Mouse (Mus musculus) MEL (cell line): ENCODE data around the gene Zmiz1. TPM values are rescaled to one million over a fixed set of nuclear protein-coding genes. Genes with fewer than 3 reads are reported as not detected.

Experiments
- DNase-seq: peaks from one replicate; pipeline ENCODE4 v3.0.0; 2011; ENCODE audit warnings: low read depth, low spot score
- H3K27ac ChIP-seq: 2 replicates; pipeline ENCODE4 v1.5.1; 2012; ENCODE audit warnings: low read depth, mild to moderate bottlenecking, control low read depth, low read length, moderate library complexity; ENCODE audit not compliant: control insufficient read depth
- H3K27me3 ChIP-seq, 2 experiments: fragments of 150-350 bp in 1 of 2; sonication (generic) in 1 of 2; 2 replicates each; pipeline ENCODE4 v1.6.1; 2012; ENCODE audit warnings: low read length in 2 of 2, mild to moderate bottlenecking in 2 of 2, improper control_type of control experiment in 1 of 2, moderate library complexity in 1 of 2; ENCODE audit not compliant: insufficient read depth in 2 of 2, control insufficient read depth in 1 of 2
- H3K36me3 ChIP-seq, 2 experiments: 2 replicates each; pipeline ENCODE4 v1.6.1; 2012 to 2014; ENCODE audit warnings: low read length in 2 of 2, improper control_type of control experiment in 1 of 2, inconsistent platforms in 1 of 2, mild to moderate bottlenecking in 1 of 2; ENCODE audit not compliant: insufficient read depth in 2 of 2, control insufficient read depth in 1 of 2
- H3K4me1 ChIP-seq, 2 experiments: fragments of 150-350 bp in 1 of 2; sonication (generic) in 1 of 2; 2 replicates each; pipeline ENCODE4 v1.6.1; 2012; ENCODE audit warnings: low read length in 2 of 2, improper control_type of control experiment in 1 of 2, mild to moderate bottlenecking in 1 of 2; ENCODE audit not compliant: insufficient read depth in 2 of 2, control insufficient read depth in 1 of 2
- H3K4me3 ChIP-seq, 2 experiments: fragments of 150-350 bp in 1 of 2; sonication (generic) in 1 of 2; 2 replicates each; pipeline ENCODE4 v1.5.1; 2012; ENCODE audit warnings: low read depth in 2 of 2, low read length in 2 of 2, mild to moderate bottlenecking in 2 of 2, moderate library complexity in 2 of 2, control low read depth in 1 of 2, improper control_type of control experiment in 1 of 2; ENCODE audit not compliant: control insufficient read depth in 1 of 2, insufficient read depth in 1 of 2
- H3K79me2 ChIP-seq: 2 replicates; pipeline ENCODE4 v1.6.1; 2012; ENCODE audit warnings: mild to moderate bottlenecking, low read length, moderate library complexity; ENCODE audit not compliant: control insufficient read depth, poor library complexity, insufficient read depth
- H3K9ac ChIP-seq: 2 replicates; pipeline ENCODE4 v1.6.1; 2012; ENCODE audit warnings: low read depth, mild to moderate bottlenecking, control low read depth, low read length, moderate library complexity; ENCODE audit not compliant: control insufficient read depth, poor library complexity, severe bottlenecking
- H3K9me3 ChIP-seq: fragments of 150-350 bp; sonication (generic); replicated peaks from 2 replicates; pipeline ENCODE4 v1.6.1; 2012; ENCODE audit warnings: mild to moderate bottlenecking, low read length, improper control_type of control experiment, moderate library complexity; ENCODE audit not compliant: insufficient read depth
- BHLHE40 ChIP-seq: IDR thresholded peaks from 2 replicates; pipeline ENCODE4 v1.6.1; 2012; ENCODE audit warnings: low read depth, mild to moderate bottlenecking, inconsistent platforms, low read length, improper control_type of control experiment, borderline replicate concordance
- CHD2 ChIP-seq: IDR thresholded peaks from 2 replicates; pipeline ENCODE4 v1.6.1; 2011; ENCODE audit warnings: low read length, improper control_type of control experiment
- CTCF ChIP-seq, 3 experiments: IDR thresholded peaks in 2 of 3; conservative IDR thresholded peaks in 1 of 3; 2 replicates each; pipeline ENCODE4 v1.5.1; 2011 to 2012; ENCODE audit warnings: low read length in 3 of 3, low read depth in 2 of 3, mild to moderate bottlenecking in 2 of 3, improper control_type of control experiment in 1 of 3, inconsistent platforms in 1 of 3, mixed read lengths in 1 of 3, moderate library complexity in 1 of 3; ENCODE audit not compliant: control insufficient read depth in 1 of 3, insufficient read depth in 1 of 3, poor library complexity in 1 of 3, severe bottlenecking in 1 of 3
- ETS1 ChIP-seq: IDR thresholded peaks from 2 replicates; pipeline ENCODE4 v1.6.1; 2012; ENCODE audit warnings: low read depth, mild to moderate bottlenecking, inconsistent platforms, low read length, improper control_type of control experiment, moderate library complexity
- GABPA ChIP-seq: IDR thresholded peaks from 2 replicates; pipeline ENCODE4 v1.6.1; 2012; ENCODE audit warnings: low read depth, mild to moderate bottlenecking, inconsistent platforms, low read length, improper control_type of control experiment, moderate library complexity
- GATA1 ChIP-seq: IDR thresholded peaks from 2 replicates; pipeline ENCODE4 v1.6.1; 2011; ENCODE audit warnings: low read depth, low read length, improper control_type of control experiment
- HCFC1 ChIP-seq: IDR thresholded peaks from 2 replicates; pipeline ENCODE4 v1.6.1; 2012; ENCODE audit warnings: low read depth, mild to moderate bottlenecking, inconsistent platforms, low read length, improper control_type of control experiment, moderate library complexity
- MAFK ChIP-seq: IDR thresholded peaks from 2 replicates; pipeline ENCODE4 v1.6.1; 2011; ENCODE audit warnings: low read depth, mild to moderate bottlenecking, low read length, improper control_type of control experiment, borderline replicate concordance
- MAX ChIP-seq: IDR thresholded peaks from 2 replicates; pipeline ENCODE4 v1.6.1; 2011; ENCODE audit warnings: low read length, improper control_type of control experiment
- MAZ ChIP-seq: IDR thresholded peaks from 2 replicates; pipeline ENCODE4 v1.6.1; 2012; ENCODE audit warnings: low read depth, mild to moderate bottlenecking, inconsistent platforms, low read length, improper control_type of control experiment
- MEF2A ChIP-seq: IDR thresholded peaks from 2 replicates; pipeline ENCODE4 v1.6.1; 2014; ENCODE audit warnings: low read depth, mild to moderate bottlenecking, inconsistent platforms, low read length, improper control_type of control experiment; ENCODE audit not compliant: poor library complexity, insufficient replicate concordance, severe bottlenecking; ENCODE audit errors: extremely low read depth
- MXI1 ChIP-seq: IDR thresholded peaks from 2 replicates; pipeline ENCODE4 v1.6.1; 2011; ENCODE audit warnings: mild to moderate bottlenecking, low read depth, low read length, improper control_type of control experiment
- NRF1 ChIP-seq: IDR thresholded peaks from 2 replicates; pipeline ENCODE4 v1.6.1; 2014; ENCODE audit warnings: low read depth, mild to moderate bottlenecking, inconsistent platforms, low read length, improper control_type of control experiment, moderate library complexity; ENCODE audit not compliant: poor library complexity, insufficient read depth, severe bottlenecking
- POLR2AphosphoS2 ChIP-seq: IDR thresholded peaks from 2 replicates; pipeline ENCODE4 v1.6.1; 2011; ENCODE audit warnings: low read length, improper control_type of control experiment
- RAD21 ChIP-seq: IDR thresholded peaks from 2 replicates; pipeline ENCODE4 v1.6.1; 2011; ENCODE audit warnings: mild to moderate bottlenecking, low read depth, low read length, improper control_type of control experiment
- RCOR1 ChIP-seq: IDR thresholded peaks from 2 replicates; pipeline ENCODE4 v1.6.1; 2012; ENCODE audit warnings: low read depth, mild to moderate bottlenecking, inconsistent platforms, low read length, improper control_type of control experiment
- SMC3 ChIP-seq: IDR thresholded peaks from 2 replicates; pipeline ENCODE4 v1.6.1; 2011; ENCODE audit warnings: low read depth, low read length, improper control_type of control experiment
- TBP ChIP-seq: IDR thresholded peaks from 2 replicates; pipeline ENCODE4 v1.8.0; 2011; ENCODE audit warnings: low read depth, low read length, improper control_type of control experiment
- TCF12 ChIP-seq: IDR thresholded peaks from 2 replicates; pipeline ENCODE4 v1.6.1; 2014; ENCODE audit warnings: low read depth, mild to moderate bottlenecking, inconsistent platforms, low read length, improper control_type of control experiment, moderate library complexity
- USF2 ChIP-seq, 2 experiments: IDR thresholded peaks; 2 replicates each; pipeline ENCODE4 v1.6.1; 2011 to 2012; ENCODE audit warnings: improper control_type of control experiment in 2 of 2, low read length in 2 of 2, borderline replicate concordance in 1 of 2, inconsistent platforms in 1 of 2, low read depth in 1 of 2, mild to moderate bottlenecking in 1 of 2; ENCODE audit not compliant: insufficient read depth in 1 of 2
- ZC3H11A ChIP-seq: IDR thresholded peaks from 2 replicates; pipeline ENCODE4 v1.6.1; 2012; ENCODE audit warnings: low read depth, mild to moderate bottlenecking, inconsistent platforms, low read length, improper control_type of control experiment
- polyA plus RNA-seq, 2 experiments: library from polyadenylated mRNA; stranded (reverse) in 1 of 2; unstranded in 1 of 2; fragments of >175 nt in 1 of 2; fragments of >200 nt in 1 of 2; gene quantifications; 2 replicates each; pipeline versions ENCODE4 v1.2.1 to v1.2.4; 2012; ENCODE audit warnings: low replicate concordance in 2 of 2, low read depth in 1 of 2; ENCODE audit not compliant: insufficient read length in 2 of 2, insufficient read depth in 1 of 2, missing spikeins in 1 of 2
- total RNA-seq: library from RNA; depleted of rRNA; stranded (reverse); fragments of 300-350 nt; gene quantifications from 2 replicates; pipeline ENCODE4 v1.2.3, GENCODE M21; 2012

Gene Zmiz1
- total and polyA plus RNA-seq, 3 experiments: 2.7 to 19.9 TPM; not detected in 1

GRCm38 (mm10) chr14:25460801-25461675 lies 2.1 kb downstream of the Zmiz1 start:
- Histone ChIP-seq H3K79me2 (peaks cover 37% of the 10 kb centered on the region), H3K9me3 (no peaks in the 10 kb centered on the region), H3K4me3 (peak overlapping the region; percentile 72 to 96), H3K9ac (peak overlapping the region; percentile 82), H3K27ac (no peak overlapping the region), H3K36me3 (peaks cover 0 to 14% of the 10 kb centered on the region in 2 experiments; a peak in 2 of 4 replicates), H3K27me3 (no peaks in the 10 kb centered on the region), H3K4me1 (peaks cover 2 to 27% of the 10 kb centered on the region in 2 experiments; a peak in 3 of 4 replicates)
- TF ChIP-seq MAZ: 0 out of 2 replicates have a peak, but pooled peaks have one; percentile 15
- 0 out of 2 replicates have a peak, but pooled peaks have one; percentile 12 for TF ChIP-seq MAX
- no peak for TF ChIP-seq ZC3H11A
- DNase-seq: peak; percentile 50

- peak overlapping the region; percentile 82 for H3K9ac ChIP-seq
- H3K79me2 ChIP-seq: peaks cover 37% of the 10 kb centered on the region
These were observed 2.8 kb downstream of the Zmiz1 start for GRCm38 (mm10) chr14:25461676-25462385.

DNA sequence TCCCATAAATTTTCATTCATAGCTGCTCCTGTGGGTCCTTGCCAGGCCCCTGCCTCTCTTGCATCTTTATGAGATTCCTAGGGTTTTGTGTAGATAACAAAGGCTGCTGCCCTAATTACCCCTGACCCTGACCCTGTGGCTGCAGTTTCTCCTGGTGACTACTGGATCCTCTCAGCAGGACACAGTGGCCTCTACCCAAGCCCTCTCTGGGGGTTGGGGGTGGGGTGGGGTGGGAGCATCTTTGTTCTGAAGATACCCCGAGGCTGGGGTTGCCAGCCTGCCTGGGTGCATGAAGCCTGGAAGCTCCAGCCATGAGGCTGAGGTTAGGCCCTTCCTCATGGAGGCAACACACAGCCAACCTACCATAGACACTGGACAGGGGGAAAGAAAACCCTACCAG lies 4.0 kb downstream of the Zmiz1 start:
- H3K79me2 ChIP-seq: peaks cover 36% of the 10 kb centered on the region
- no peak overlapping the region for H3K9ac ChIP-seq
- TF ChIP-seq POLR2AphosphoS2: no peak
- TF ChIP-seq RAD21: no peak
- no peak for TF ChIP-seq MXI1
- no peak for TF ChIP-seq CTCF (IDR thresholded peaks at IDR 0.05 in 2 of 3, conservative IDR thresholded peaks at IDR 0.05 in 1 of 3; ENCODE audit: control insufficient read depth in 1 of 3, insufficient read depth in 1 of 3, low read depth in 2 of 3, low read length in 3 of 3, poor library complexity in 1 of 3, severe bottlenecking in 1 of 3)
- TF ChIP-seq CHD2: no peak
- TF ChIP-seq MAZ: no peak
- no peak for TF ChIP-seq GATA1
- TF ChIP-seq HCFC1: no peak
- TF ChIP-seq MAFK: no peak
- no peak for TF ChIP-seq GABPA
- no peak for TF ChIP-seq ETS1
- TF ChIP-seq SMC3: no peak
- TF ChIP-seq BHLHE40: no peak
- TF ChIP-seq TBP: no peak
- no peak for TF ChIP-seq TCF12
- no peak for TF ChIP-seq NRF1
- no peak for TF ChIP-seq RCOR1
- TF ChIP-seq USF2 (IDR thresholded peaks at IDR 0.05; ENCODE audit: borderline replicate concordance in 1 of 2, insufficient read depth in 1 of 2, low read depth in 1 of 2, low read length in 2 of 2): no peak
- no peak for TF ChIP-seq MEF2A
- H3K4me3 ChIP-seq: no peak overlapping the region
- no peaks in the 10 kb centered on the region for H3K9me3 ChIP-seq
- no peak overlapping the region for H3K27ac ChIP-seq
- peaks cover 2 to 27% of the 10 kb centered on the region in 2 experiments; a peak in 3 of 4 replicates for H3K4me1 ChIP-seq
- H3K27me3 ChIP-seq: no peaks in the 10 kb centered on the region
- DNase-seq: no peak
- peaks cover 0 to 14% of the 10 kb centered on the region in 2 experiments; a peak in 2 of 4 replicates for H3K36me3 ChIP-seq

More at GRCm38 (mm10) chr14:25461676-25462385, 2.8 kb downstream of the Zmiz1 start:
- no peaks in the 10 kb centered on the region for H3K27me3 ChIP-seq
- no peak overlapping the region; a peak in 1 of 4 replicates for H3K4me3 ChIP-seq
- TF ChIP-seq MAZ (0 out of 2 replicates have a peak, but pooled peaks have one; percentile 11), RCOR1 (no peak)
- DNase-seq: no peak
- H3K9me3 ChIP-seq: no peaks in the 10 kb centered on the region
- H3K4me1 ChIP-seq: peaks cover 2 to 27% of the 10 kb centered on the region in 2 experiments; a peak in 3 of 4 replicates
- H3K27ac ChIP-seq: 0 out of 2 replicates have a peak overlapping the region, but pooled peaks have one; percentile 13
- H3K36me3 ChIP-seq: peaks cover 0 to 14% of the 10 kb centered on the region in 2 experiments; a peak in 2 of 4 replicates
